Mouse (Mus musculus) liver, postnatal 0 days (tissue): Measurements from ENCODE around the gene 6330409D20Rik.

Experiments used
- CTCF ChIP-seq: sonication (generic); IDR thresholded peaks from 2 replicates; pipeline ENCODE4 v1.5.1; 2016; ENCODE audit warnings: antibody characterized with exemption, low read depth
- EP300 ChIP-seq: IDR thresholded peaks from 2 replicates; pipeline ENCODE4 v1.6.1; 2016; ENCODE audit warnings: antibody characterized with exemption, low read depth, mild to moderate bottlenecking

DNA sequence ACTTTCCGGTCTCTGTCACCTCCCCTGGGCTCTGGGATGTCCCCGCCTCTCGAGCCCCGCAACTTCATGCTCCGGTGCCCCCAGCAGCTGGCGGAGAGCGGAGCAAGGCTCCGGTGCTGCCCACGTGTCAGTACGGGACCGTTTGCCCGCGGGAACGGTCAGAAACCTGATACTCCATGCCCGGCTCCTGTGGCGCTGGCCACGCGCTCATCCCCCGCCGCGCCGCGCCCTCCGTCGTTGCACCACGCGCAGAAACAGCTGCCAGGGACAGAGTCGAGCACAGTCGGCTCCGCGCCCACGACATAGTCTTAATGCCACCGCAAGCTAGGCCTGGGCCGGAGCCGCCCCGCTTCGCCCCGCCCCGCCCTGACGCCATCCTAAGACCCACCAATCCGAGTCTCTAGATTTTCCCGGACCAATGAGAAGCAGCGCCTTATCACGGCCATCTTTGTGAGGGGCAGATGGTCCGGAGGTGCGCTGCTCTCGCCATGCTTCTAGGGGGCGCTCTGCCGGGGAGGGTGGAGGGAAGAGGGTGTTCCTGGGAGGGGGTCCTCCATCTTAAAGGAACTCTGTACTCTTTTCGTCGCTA lies 46.9 kb downstream of the 6330409D20Rik start:
- TF ChIP-seq CTCF (peak; percentile 92), EP300 (0 out of 2 replicates have a peak, but pooled peaks have one; percentile 13)
